24 mouse cellular contexts compared by ENCODE assay signal in genomic region chr2:60828908-60829462, GRCm38 (mm10).
DNase-seq lines count a peak whose midpoint lies in the region; TF ChIP-seq lines count a peak whose summit lies in the region.
"Had no signal": no experiment of that assay in that cellular context is flagged by ENCODE, and none has a peak within 500 bp of the region (broad histone marks: within the 10 kb centered on the region; RNA-seq: fewer than 3 reads in every experiment).

No protein-coding gene starts in this region.

- peak; percentile 37 for DNase-seq in kidney, adult 2 months
- DNase-seq in kidney, adult 9 months: no peak
- peak; percentile 24 for DNase-seq in urinary bladder, postnatal 25 days (ENCODE audit: low spot score)
- no peak for DNase-seq in urinary bladder, postnatal 4 days (ENCODE audit: low spot score in 2 of 2)
- DNase-seq in gonadal fat pad, adult 2 months (ENCODE audit: low read depth): peak; percentile 41
- no peak for DNase-seq in spleen, postnatal 14 days (ENCODE audit: low spot score in 2 of 2)
- no peak for DNase-seq in cerebellum, adult 9-10 months
- DNase-seq: adrenal gland, postnatal 36 days; cerebellum, adult 9-11 months; embryo, embryonic 11 days; gastrocnemius, postnatal 10 days; heart, postnatal 36 days; kidney, postnatal 14 days; liver, embryonic 13.5 days; lung, adult 18-20 months; lung, postnatal 4 days; thymus, adult 18-20 months; thymus, postnatal 25 days had no signal

- TF ChIP-seq CTCF in kidney, adult 2 months (conservative IDR thresholded peaks at IDR 0.05; ENCODE audit: insufficient read depth, insufficient read length, low read depth, low read length): no peak

- no peak for TF ChIP-seq POLR2A in kidney, adult 2 months (IDR thresholded peaks at IDR 0.05; ENCODE audit: low read depth, low read length)

- H3K4me3 ChIP-seq in kidney, adult 2 months (ENCODE audit: insufficient read depth, low read depth, low read length): no peak overlapping the region
- H3K4me3 ChIP-seq: embryonic facial prominence, embryonic 12.5 days; heart, embryonic 10.5 days; hindbrain, embryonic 12.5 days; limb, embryonic 12.5 days; liver, embryonic 13.5 days; megakaryocyte, embryonic 14.5 days; midbrain, embryonic 13.5 days had no signal

- WGBS in kidney, adult 2 months: 81% methylated on average over 10 of the region's 10 CpGs

- H3K27ac ChIP-seq in kidney, adult 2 months (ENCODE audit: insufficient read depth, low read depth, low read length): no peak overlapping the region
- H3K27ac ChIP-seq: embryonic facial prominence, embryonic 12.5 days; heart, embryonic 10.5 days; hindbrain, embryonic 12.5 days; limb, embryonic 12.5 days; liver, embryonic 13.5 days; midbrain, embryonic 13.5 days had no signal

- no peaks in the 10 kb centered on the region for H3K27me3 ChIP-seq in kidney, adult 2 months (replicated peaks; ENCODE audit: control insufficient read depth, insufficient read depth, low read length)
- H3K27me3 ChIP-seq: embryonic facial prominence, embryonic 12.5 days; hindbrain, embryonic 12.5 days; limb, embryonic 12.5 days; liver, embryonic 13.5 days; megakaryocyte, embryonic 14.5 days had no signal

- H3K4me1 ChIP-seq in kidney, adult 2 months (ENCODE audit: control insufficient read depth, insufficient read depth, low read length): peaks cover 11% of the 10 kb centered on the region
- H3K4me1 ChIP-seq: hindbrain, embryonic 12.5 days; liver, embryonic 13.5 days had no signal

- H3K36me3 ChIP-seq in kidney, adult 2 months (ENCODE audit: control insufficient read depth, insufficient read depth, low read length): no peaks in the 10 kb centered on the region
- H3K36me3 ChIP-seq: embryonic facial prominence, embryonic 12.5 days; heart, embryonic 10.5 days; hindbrain, embryonic 12.5 days; limb, embryonic 12.5 days; midbrain, embryonic 13.5 days had no signal

Comparison
In these comparisons a context has a peak if more than half of its experiments do, and no peak if none do; other contexts are left out.
1. DNase-seq: peak in kidney, adult 2 months (single experiment), urinary bladder, postnatal 25 days (single experiment) and gonadal fat pad, adult 2 months (single experiment); none in kidney, adult 9 months (single experiment), urinary bladder, postnatal 4 days (0 of 2), spleen, postnatal 14 days (0 of 2) and cerebellum, adult 9-10 months (single experiment).